Mouse (Mus musculus) heart, adult 2 months (tissue): ENCODE measurements around the gene Krt26. TPM values are rescaled to one million over a fixed set of nuclear protein-coding genes. Genes with fewer than 3 reads are reported as not detected.

Experiments used
- DNase-seq, 2 experiments: peaks; one replicate each; pipeline ENCODE4 v3.0.0; 2021
- H3K27ac ChIP-seq: fragments of 200-600 bp; 2 replicates; pipeline ENCODE4 v1.8.1; 2022
- H3K27me3 ChIP-seq: fragments of 200-500 bp; 2 replicates; pipeline ENCODE4 v1.6.1; 2012; ENCODE audit warnings: mild to moderate bottlenecking, low read length, inconsistent platforms, mixed read lengths; ENCODE audit not compliant: control insufficient read depth, insufficient read depth
- H3K36me3 ChIP-seq: fragments of 200-500 bp; 2 replicates; pipeline ENCODE4 v1.6.1; 2012; ENCODE audit warnings: low read length, inconsistent platforms; ENCODE audit not compliant: control insufficient read depth, insufficient read depth
- H3K4me1 ChIP-seq: fragments of 200-500 bp; 2 replicates; pipeline ENCODE4 v1.6.1; 2011; ENCODE audit warnings: low read length; ENCODE audit not compliant: control insufficient read depth, insufficient read depth
- H3K4me3 ChIP-seq: fragments of 200-600 bp; 2 replicates; pipeline ENCODE4 v1.8.1; 2022
- H3K79me2 ChIP-seq: fragments of 200-500 bp; replicated peaks from 2 replicates; pipeline ENCODE4 v1.6.1; 2012; ENCODE audit warnings: mild to moderate bottlenecking, inconsistent platforms, low read length, moderate library complexity, mixed read lengths; ENCODE audit not compliant: control insufficient read depth, insufficient read depth
- H3K9ac ChIP-seq: fragments of 200-500 bp; 2 replicates; pipeline ENCODE4 v1.6.1; 2012; ENCODE audit warnings: low read depth, mild to moderate bottlenecking, control low read depth, inconsistent platforms, low read length, mixed read lengths
- CTCF ChIP-seq: fragments of 200-600 bp; IDR thresholded peaks from 2 replicates; pipeline ENCODE4 v1.8.1; 2022; ENCODE audit warnings: antibody characterized with exemption, mild to moderate bottlenecking, moderate library complexity
- EP300 ChIP-seq: fragments of 200-500 bp; IDR thresholded peaks from 2 replicates; pipeline ENCODE4 v1.6.1; 2011; ENCODE audit warnings: low read depth, low read length, control low read depth; ENCODE audit not compliant: insufficient read depth
- POLR2A ChIP-seq: fragments of 200-500 bp; IDR thresholded peaks from 2 replicates; pipeline ENCODE4 v1.6.1; 2011; ENCODE audit warnings: mild to moderate bottlenecking, low read depth, low read length, control low read depth; ENCODE audit not compliant: insufficient read depth
- WGBS: fragments of 180-500 bp; shearing (Covaris S2); methylation state at CpG from one replicate; pipeline ENCODE4 v1.1.7; 2018; 5-methylcytosine and 5-hydroxymethylcytosine counted together
- intact Hi-C: fragments of 180-260 bp; cut with DNase I; formaldehyde crosslinking; loops from one replicate; pipeline ENCODE4 v1.15.1; 2025
- polyA plus RNA-seq: library from polyadenylated mRNA; depleted of rRNA; stranded (reverse); fragments of >200 nt; gene quantifications from 2 replicates; pipeline ENCODE4 v1.2.3, GENCODE M21; 2012
- total RNA-seq, 2 experiments: library from RNA; stranded (reverse); gene quantifications; 2 replicates each; pipeline ENCODE4 v1.2.3; 2021

Gene Krt26
- total and polyA plus RNA-seq, 3 experiments = not detected

- Histone ChIP-seq H3K27ac (no peak overlapping the region), H3K36me3 (no peaks in the 10 kb centered on the region), H3K79me2 (no peaks in the 10 kb centered on the region), H3K27me3 (no peaks in the 10 kb centered on the region), H3K4me3 (no peak overlapping the region), H3K9ac (no peak overlapping the region), H3K4me1 (no peaks in the 10 kb centered on the region)
- TF ChIP-seq EP300 (no peak), CTCF (no peak), POLR2A (no peak)
- WGBS = 67% methylated on average over 2 of the region's 2 CpGs
- intact Hi-C loops = no loop called here
- no peak for DNase-seq
Measured at GRCm38 (mm10) chr11:99329655-99330054, 8.1 kb downstream of the Krt26 start.

GRCm38 (mm10) chr11:99322851-99323250, 14.9 kb downstream of the Krt26 start, which contains the start of gene Krt25:
TSS of gene Krt25 (minus strand) at chr11:99322951.
- no peak for DNase-seq
- Histone ChIP-seq H3K4me3 (no peak within 1 kb of the TSS), H3K79me2 (no peaks in the 10 kb centered on the region), H3K4me1 (no peaks in the 10 kb centered on the region), H3K27ac (no peak within 1 kb of the TSS), H3K9ac (no peak within 1 kb of the TSS), H3K27me3 (no peaks in the 10 kb centered on the region), H3K36me3 (no peaks in the 10 kb centered on the region)
- WGBS = 87% methylated on average over 11 of the region's 11 CpGs
- intact Hi-C loops = no loop called here
- TF ChIP-seq POLR2A (no peak), CTCF (no peak), EP300 (no peak)

GRCm38 (mm10) chr11:99321094-99321493, 16.7 kb downstream of the Krt26 start:
- DNase-seq = no peak
- Histone ChIP-seq H3K27ac (no peak overlapping the region), H3K4me3 (no peak overlapping the region), H3K79me2 (no peaks in the 10 kb centered on the region), H3K36me3 (no peaks in the 10 kb centered on the region), H3K27me3 (no peaks in the 10 kb centered on the region), H3K4me1 (no peaks in the 10 kb centered on the region), H3K9ac (no peak overlapping the region)
- TF ChIP-seq CTCF (no peak), POLR2A (no peak), EP300 (no peak)
- WGBS = 83% methylated on average over 14 of the region's 14 CpGs
- intact Hi-C loops = no loop called here

- Histone ChIP-seq H3K27ac (no peak overlapping the region), H3K36me3 (no peaks in the 10 kb centered on the region), H3K79me2 (no peaks in the 10 kb centered on the region), H3K27me3 (no peaks in the 10 kb centered on the region), H3K4me3 (no peak overlapping the region), H3K9ac (no peak overlapping the region), H3K4me1 (no peaks in the 10 kb centered on the region)
- no peak for DNase-seq
- no peak for TF ChIP-seq POLR2A
- no peak for TF ChIP-seq EP300
- TF ChIP-seq CTCF = no peak
- intact Hi-C loops = no loop called here
- WGBS = 33% methylated on average over 9 of the region's 9 CpGs
Measured at GRCm38 (mm10) chr11:99319127-99319526, 18.6 kb downstream of the Krt26 start.

- H3K9ac ChIP-seq = no peak overlapping the region
- no peaks in the 10 kb centered on the region for H3K4me1 ChIP-seq
- H3K36me3 ChIP-seq = no peaks in the 10 kb centered on the region
- H3K27me3 ChIP-seq = no peaks in the 10 kb centered on the region
- no peaks in the 10 kb centered on the region for H3K79me2 ChIP-seq
- intact Hi-C loops = no loop called here
- H3K27ac ChIP-seq = no peak overlapping the region
- H3K4me3 ChIP-seq = no peak overlapping the region
- 68% methylated on average over 8 of the region's 8 CpGs for WGBS
- DNase-seq = no peak
- TF ChIP-seq CTCF = no peak
- TF ChIP-seq EP300 = no peak
Measured at GRCm38 (mm10) chr11:99316543-99316942, 21.2 kb downstream of the Krt26 start.

GRCm38 (mm10) chr11:99314594-99314993, 23.2 kb downstream of the Krt26 start:
- Histone ChIP-seq H3K27ac (no peak overlapping the region), H3K27me3 (no peaks in the 10 kb centered on the region), H3K9ac (no peak overlapping the region), H3K4me3 (no peak overlapping the region), H3K79me2 (no peaks in the 10 kb centered on the region), H3K4me1 (no peaks in the 10 kb centered on the region), H3K36me3 (no peaks in the 10 kb centered on the region)
- intact Hi-C loops = loop anchor here (5.0 kb wide), 1 partner anchor 148 kb away; no protein-coding TSS in a partner anchor
- 85% methylated on average over 2 of the region's 2 CpGs for WGBS
- TF ChIP-seq CTCF (no peak), EP300 (no peak), POLR2A (no peak)
- DNase-seq = no peak
